Mouse (Mus musculus): ENCODE data around the gene Syt1.

DNA sequence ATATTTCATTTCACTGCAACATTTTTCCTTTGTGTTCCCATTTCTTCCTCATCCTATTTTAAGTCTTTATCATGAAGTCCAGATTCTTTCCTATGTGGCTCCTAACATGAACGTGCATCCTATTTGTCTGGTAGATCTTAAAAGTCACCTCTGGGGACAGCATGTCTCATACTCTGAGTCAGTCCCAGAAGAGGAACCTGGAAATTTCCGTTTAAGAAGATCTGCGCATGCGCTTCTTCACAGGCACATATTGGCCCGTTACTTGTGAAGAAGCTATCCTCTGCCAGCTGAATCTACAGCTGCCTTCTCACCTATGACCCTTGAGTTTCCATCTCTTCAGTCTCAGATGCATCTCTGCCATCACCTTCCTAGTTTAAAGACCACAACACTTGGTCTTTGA lies 55.8 kb downstream of the Syt1 start:
- no peak for TF ChIP-seq CTCF (IDR thresholded peaks at IDR 0.05; ENCODE audit: low read depth)
- no peak for TF ChIP-seq EP300 (IDR thresholded peaks at IDR 0.05; ENCODE audit: low read depth)
